Mouse (Mus musculus) layer of hippocampus, adult 2 months (tissue): ENCODE data around the gene Gm3854. TPM values are rescaled to one million over a fixed set of nuclear protein-coding genes. Genes with fewer than 3 reads are reported as not detected.
"Not testable (repeated sequence)": the region's sequence is repeated elsewhere in the genome, so short reads cannot be mapped to it uniquely, and the experiment has no call there.

Experiments used
- DNase-seq, 2 experiments: peaks; one replicate each; pipeline ENCODE4 v3.0.0; 2022; ENCODE audit warnings: low spot score in 2 of 2
- H3K27ac ChIP-seq: fragments of 200-600 bp; 2 replicates; pipeline ENCODE4 v1.8.1; 2022
- H3K4me3 ChIP-seq: fragments of 200-600 bp; 2 replicates; pipeline ENCODE4 v1.8.1; 2022; ENCODE audit warnings: mild to moderate bottlenecking
- CTCF ChIP-seq: fragments of 200-600 bp; conservative IDR thresholded peaks from 2 replicates; pipeline ENCODE4 v1.8.1; 2022; ENCODE audit warnings: antibody characterized with exemption, mild to moderate bottlenecking, moderate library complexity
- total RNA-seq, 2 experiments: library from RNA; stranded (reverse); gene quantifications; 2 replicates each; pipeline ENCODE4 v1.2.3; 2021

Gene Gm3854
- total RNA-seq, 2 experiments from 2014 or later: 7.1 to 8.3 TPM

- TF ChIP-seq CTCF: no peak
- Histone ChIP-seq H3K27ac (no peak overlapping the region), H3K4me3 (no peak overlapping the region)
- DNase-seq: no peak
Measured at GRCm38 (mm10) chr7:6364761-6365160, 21.2 kb downstream of the Gm3854 start.

DNA sequence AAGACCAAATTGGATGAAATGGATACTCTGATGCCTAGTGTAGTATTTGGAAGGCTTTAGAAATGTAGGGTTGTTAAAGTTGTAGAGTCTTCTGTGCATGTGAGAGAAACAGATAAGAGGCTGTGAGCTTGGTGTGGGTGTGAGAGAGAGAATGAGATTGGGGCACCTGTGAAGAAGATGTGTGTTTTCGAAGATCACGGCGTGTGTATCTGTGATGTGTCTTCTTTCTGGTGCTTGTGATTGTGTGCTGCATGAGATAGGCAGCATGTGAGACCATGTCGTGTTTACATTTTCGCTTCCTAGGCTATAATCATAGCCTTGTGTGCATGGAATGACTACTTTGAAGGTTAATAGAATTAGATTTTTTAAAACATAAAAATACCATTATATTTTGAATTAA is 23.6 kb downstream of the Gm3854 start:
- no peak for TF ChIP-seq CTCF
- no peak for DNase-seq
- Histone ChIP-seq H3K4me3 (no peak overlapping the region), H3K27ac (no peak overlapping the region)

GRCm38 (mm10) chr7:6368146-6368545 is 24.6 kb downstream of the Gm3854 start:
- not testable (repeated sequence) for H3K4me3 ChIP-seq, H3K27ac ChIP-seq, DNase-seq

- no peak for TF ChIP-seq CTCF
- DNase-seq: no peak
- Histone ChIP-seq H3K27ac (no peak overlapping the region), H3K4me3 (no peak overlapping the region)
Measured at GRCm38 (mm10) chr7:6369460-6369859, 25.9 kb downstream of the Gm3854 start.

- no peak for TF ChIP-seq CTCF
- DNase-seq: no peak
- H3K4me3 ChIP-seq: no peak overlapping the region
- H3K27ac ChIP-seq: no peak overlapping the region
Measured at GRCm38 (mm10) chr7:6372993-6373392, 29.4 kb downstream of the Gm3854 start.

DNA sequence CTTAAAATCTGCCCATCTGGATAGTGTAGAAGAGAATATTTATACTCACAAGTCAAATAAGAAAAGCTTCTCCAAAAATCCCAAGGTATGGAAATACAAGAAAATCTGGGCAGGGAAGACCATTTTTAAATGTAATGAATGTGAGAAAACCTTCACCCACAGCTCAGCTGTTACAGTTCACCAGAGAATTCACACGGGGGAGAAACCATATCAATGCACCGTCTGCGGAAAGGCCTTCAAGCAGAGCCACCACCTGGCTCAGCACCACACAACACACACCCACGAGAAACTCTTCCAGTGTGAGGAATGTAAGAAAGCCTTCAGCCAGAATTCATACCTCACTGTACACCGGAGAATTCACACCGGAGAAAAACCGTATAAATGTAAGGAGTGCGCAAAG is 34.9 kb downstream of the Gm3854 start:
- peak; percentile 55 to 63 for DNase-seq
- TF ChIP-seq CTCF: no peak

GRCm38 (mm10) chr7:6381431-6381830 is 37.9 kb downstream of the Gm3854 start:
- TF ChIP-seq CTCF: peak; percentile 54

More for the DNA sequence above, 34.9 kb downstream of the Gm3854 start:
- Histone ChIP-seq H3K4me3 (no peak overlapping the region), H3K27ac (peak overlapping the region; percentile 4; the same call in 1 of the 2 replicates)

GRCm38 (mm10) chr7:6383044-6383455 is 39.5 kb downstream of the Gm3854 start, which contains the start of gene Zfp28:
Gene Zfp28 (plus strand): TSS chr7:6383295.
- H3K27ac ChIP-seq: peak within 1 kb of the TSS; percentile 28; the same call in 1 of the 2 replicates
- peak within 1 kb of the TSS; percentile 84 for H3K4me3 ChIP-seq
- TF ChIP-seq CTCF: no peak
- DNase-seq: peak; percentile 92 to 93

More at GRCm38 (mm10) chr7:6381431-6381830, 37.9 kb downstream of the Gm3854 start:
- H3K4me3 ChIP-seq: no peak overlapping the region
- no peak overlapping the region for H3K27ac ChIP-seq
- no peak for DNase-seq

DNA sequence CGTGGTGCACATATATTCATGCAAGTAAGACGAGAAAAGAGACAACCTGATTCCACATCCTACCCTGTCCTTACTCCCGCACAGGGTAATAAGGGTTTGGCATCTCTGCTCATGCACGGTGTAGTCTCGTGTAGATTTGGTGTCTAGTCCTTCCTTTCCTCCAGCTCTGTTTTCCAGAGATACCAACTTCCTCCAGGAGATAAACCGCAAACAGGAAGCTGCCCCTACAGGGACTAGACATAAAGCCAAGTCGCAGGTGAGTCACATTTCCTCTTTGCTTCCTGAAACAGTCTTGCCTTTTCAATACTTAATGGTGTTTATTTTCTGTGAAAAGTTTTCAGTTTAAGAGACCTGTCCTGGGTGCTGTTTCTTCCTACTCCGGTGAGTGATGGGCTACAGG is 40.5 kb downstream of the Gm3854 start:
- no peak for TF ChIP-seq CTCF
- no peak for DNase-seq
- Histone ChIP-seq H3K4me3 (peak overlapping the region; percentile 84), H3K27ac (no peak overlapping the region)

GRCm38 (mm10) chr7:6386995-6387394 is 43.4 kb downstream of the Gm3854 start:
- Histone ChIP-seq H3K27ac (peak overlapping the region; percentile 51; the same call in 1 of the 2 replicates), H3K4me3 (no peak overlapping the region)
- TF ChIP-seq CTCF: no peak
- DNase-seq: peak; percentile 40 to 64

- no peak for TF ChIP-seq CTCF
- no peak for DNase-seq
- no peak overlapping the region for H3K27ac ChIP-seq
- H3K4me3 ChIP-seq: no peak overlapping the region
Measured at GRCm38 (mm10) chr7:6388971-6389370, 45.4 kb downstream of the Gm3854 start.

- no peak for DNase-seq
- Histone ChIP-seq H3K4me3 (no peak overlapping the region), H3K27ac (no peak overlapping the region)
- peak; percentile 33 for TF ChIP-seq CTCF
Measured at GRCm38 (mm10) chr7:6389449-6389848, 45.9 kb downstream of the Gm3854 start.

- Histone ChIP-seq H3K27ac (peak within 1 kb of the TSS; percentile 81), H3K4me3 (peak within 1 kb of the TSS; percentile 72)
- no peak for TF ChIP-seq CTCF
- peak; percentile 73 to 78 for DNase-seq
Measured at GRCm38 (mm10) chr7:6397996-6398975, 54.7 kb downstream of the Gm3854 start, which contains the start of gene Smim17. Gene Smim17 (plus strand): TSS chr7:6398715.

Other genes with a start within 250 kb of the Gm3854 start
- gene Zfp787, start 187.8 kb upstream of the Gm3854 start, total RNA-seq: 10 to 100 TPM; 26.2 to 27.3 TPM
- gene Zfp444, start 171.5 kb upstream of the Gm3854 start, total RNA-seq: 10 to 100 TPM; 55.8 to 57.2 TPM
- gene Galp, start 146.7 kb upstream of the Gm3854 start, total RNA-seq: not detected
- not detected for gene Zscan5b, start 121.5 kb upstream of the Gm3854 start, total RNA-seq
- gene Epp13, start 91.0 kb upstream of the Gm3854 start, total RNA-seq: not detected
- 10 to 100 TPM; 17.8 to 18.3 TPM for gene Zfp667, start 57.2 kb upstream of the Gm3854 start, total RNA-seq
- gene Zfp583, start 12.5 kb upstream of the Gm3854 start, total RNA-seq: 10 to 100 TPM; 13.3 to 14.4 TPM
- 1 to 10 TPM; 4.7 to 5.0 TPM for gene Zfp78, start 19.5 kb downstream of the Gm3854 start, total RNA-seq
- gene Zfp28, start 39.5 kb downstream of the Gm3854 start, total RNA-seq: 1 to 10 TPM; 6.7 to 9.6 TPM
- 10 to 100 TPM; 19.7 to 24.1 TPM for gene Smim17, start 55.0 kb downstream of the Gm3854 start, total RNA-seq
- gene Gm20715, start 66.5 kb downstream of the Gm3854 start, total RNA-seq: under 1 TPM; 0.25 to 0.54 TPM
- 1 to 10 TPM; 1.2 to 2.0 TPM for gene Olfr1344, start 94.9 kb downstream of the Gm3854 start, total RNA-seq
- gene Olfr1336, start 112.4 kb downstream of the Gm3854 start, total RNA-seq: under 1 TPM in 1 of 2 experiments, not detected in 1; 0.08 TPM
- gene Olfr1346, start 123.3 kb downstream of the Gm3854 start, total RNA-seq: not detected
- gene Olfr5, start 143.2 kb downstream of the Gm3854 start, total RNA-seq: not detected
- gene Olfr1347, start 156.0 kb downstream of the Gm3854 start, total RNA-seq: not detected
- not detected for gene Olfr1348, start 165.0 kb downstream of the Gm3854 start, total RNA-seq
- not detected for gene Olfr1349, start 179.2 kb downstream of the Gm3854 start, total RNA-seq
- not detected for gene Olfr1350, start 221.1 kb downstream of the Gm3854 start, total RNA-seq